Mouse (Mus musculus) MEL-GATA-1-ER (cell line): ENCODE measurements around the gene Trmt2b.
A peak's percentile ranks its signal among the peaks of the same experiment; 100 is the strongest.
"Not testable (repeated sequence)": the region's sequence is repeated elsewhere in the genome, so short reads cannot be mapped to it uniquely, and the experiment has no call there.

ENCODE experiments used
- DNase-seq: peaks from one replicate; pipeline ENCODE4 v3.0.0-alpha.2; 2012; ENCODE audit warnings: low read depth; ENCODE audit errors: extremely low read depth

The Trmt2b gene

GRCm38 (mm10) chrX:134276275-134277160 lies at the start of gene Trmt2b:
Gene Trmt2b, minus strand, starts transcription at chrX:134276984.
- peak; percentile 74 for DNase-seq

DNA sequence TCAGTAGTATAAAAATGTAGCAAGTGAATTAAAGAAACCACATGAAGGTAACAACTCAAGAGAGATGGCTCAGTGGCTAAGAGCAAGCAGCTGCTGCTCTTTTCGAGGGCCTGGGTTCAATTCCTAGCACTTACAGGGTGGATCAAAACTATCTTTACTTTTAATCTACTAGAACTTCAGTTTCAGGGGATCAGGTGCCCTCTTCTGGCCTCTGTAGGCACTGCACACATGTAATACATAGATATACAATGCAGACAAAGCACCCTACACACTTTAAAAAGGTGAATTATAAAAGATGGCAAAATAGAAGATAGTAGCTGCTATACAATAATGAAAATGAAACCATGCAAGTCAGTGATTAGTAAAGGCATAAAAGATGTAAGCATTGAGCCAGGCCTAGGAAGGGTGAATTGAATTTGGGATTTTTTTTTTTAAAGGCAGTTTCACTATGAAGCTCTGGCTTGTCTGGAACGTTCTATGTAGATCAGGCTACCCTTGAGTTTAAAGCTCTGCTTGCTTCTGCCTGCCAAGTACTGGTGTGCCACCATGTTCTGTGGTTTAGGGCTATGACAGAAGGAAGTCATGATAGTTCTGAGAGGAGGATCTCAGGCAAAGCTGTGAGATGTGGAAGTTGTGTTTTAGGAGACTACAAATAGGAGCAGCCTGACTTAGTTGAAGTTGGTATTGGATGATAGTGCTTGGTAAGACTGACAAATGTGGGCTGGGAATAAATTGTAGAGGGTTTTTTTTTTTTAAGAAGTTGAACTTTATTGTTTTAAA lies 42.6 kb upstream of the Trmt2b start:
- DNase-seq = peak; percentile 41

DNA sequence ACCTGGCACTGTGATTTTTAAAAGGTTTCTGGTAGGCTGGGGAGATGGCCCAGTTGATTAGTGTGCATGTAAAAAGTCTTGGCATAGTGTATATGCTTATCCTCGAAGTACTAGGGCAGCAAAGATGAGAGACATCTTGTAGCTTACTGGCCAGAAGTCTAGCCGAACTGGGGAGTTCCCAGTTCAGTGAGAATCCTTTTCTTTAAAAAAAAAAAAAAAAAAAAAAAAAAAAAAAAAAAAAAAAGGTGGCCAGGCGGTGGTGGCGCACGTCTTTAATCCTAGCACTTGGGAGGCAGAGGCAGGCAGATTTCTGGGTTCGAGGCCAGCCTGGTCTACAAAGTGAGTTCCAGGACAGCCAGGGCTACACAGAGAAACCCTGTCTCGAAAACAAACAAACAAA lies 34.4 kb upstream of the Trmt2b start:
- not testable (repeated sequence) for DNase-seq

- DNase-seq = peak; percentile 86
Measured at GRCm38 (mm10) chrX:134308275-134308634, 31.5 kb upstream of the Trmt2b start.

GRCm38 (mm10) chrX:134307534-134308274 lies 30.9 kb upstream of the Trmt2b start, which contains the start of gene Cenpi:
Gene Cenpi, plus strand, starts transcription at chrX:134308084.
- DNase-seq = peak; percentile 87

DNA sequence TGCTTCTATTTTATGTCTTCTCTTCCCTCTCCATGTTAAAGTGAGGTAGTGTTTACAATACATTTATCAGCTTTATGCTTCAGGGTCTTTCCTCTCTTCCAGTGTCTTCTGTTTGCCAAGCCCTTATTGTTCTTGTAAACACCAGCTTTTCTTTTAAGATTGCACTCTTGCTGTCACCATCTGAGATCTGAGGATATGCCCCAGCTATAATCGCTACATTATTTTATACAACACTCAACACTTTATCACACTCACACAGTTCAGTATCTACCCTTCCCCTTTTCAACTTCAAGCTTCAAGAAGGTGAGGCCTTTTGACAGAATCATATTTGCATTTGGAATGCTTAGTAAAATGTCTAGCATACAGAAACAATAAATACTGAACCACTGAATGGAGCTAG lies 26.5 kb upstream of the Trmt2b start:
- DNase-seq = no peak

DNA sequence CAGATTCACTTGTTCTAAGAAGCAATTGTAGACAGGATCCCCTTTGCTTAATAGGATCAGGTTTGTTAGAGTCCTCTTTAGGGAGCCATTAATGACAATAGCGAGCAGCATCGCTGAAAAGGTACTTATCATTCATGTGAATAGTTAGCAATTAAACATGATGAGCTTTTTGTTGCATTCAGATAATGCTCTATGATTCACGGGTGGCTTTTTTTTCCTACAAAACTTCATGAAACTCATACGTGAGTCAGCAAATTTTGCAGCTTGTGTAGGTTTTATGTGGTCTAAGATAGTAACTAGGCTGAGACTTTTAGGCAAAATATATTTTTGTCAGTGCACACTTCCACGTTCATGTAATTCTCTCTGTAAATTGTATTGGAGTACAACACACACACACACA lies 23.4 kb upstream of the Trmt2b start:
- peak; percentile 56 for DNase-seq

- DNase-seq = no peak
Measured at GRCm38 (mm10) chrX:134297195-134297594, 20.4 kb upstream of the Trmt2b start.

DNA sequence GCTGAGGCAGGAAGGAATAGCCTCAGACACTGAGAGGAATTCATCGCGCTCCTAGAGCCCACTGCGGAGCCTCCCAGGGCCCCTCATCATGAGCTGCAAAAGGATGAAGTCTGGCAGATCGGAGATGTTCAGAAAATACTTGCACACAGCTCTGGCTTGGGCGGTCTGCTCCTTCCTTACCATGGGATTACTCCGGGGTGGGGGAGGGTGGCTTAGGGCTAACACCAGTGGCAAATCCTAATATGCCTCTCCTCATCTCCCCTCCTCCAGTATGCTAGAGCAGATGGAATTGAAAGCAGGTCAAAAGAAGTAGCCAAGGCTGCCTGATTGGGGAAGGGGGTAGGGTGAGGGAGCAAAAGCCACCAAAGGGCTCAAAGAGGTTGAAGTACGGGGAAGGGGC lies 20.0 kb upstream of the Trmt2b start:
- no peak for DNase-seq

- DNase-seq = no peak
Measured at GRCm38 (mm10) chrX:134296301-134296700, 19.5 kb upstream of the Trmt2b start.

- no peak for DNase-seq
Measured at GRCm38 (mm10) chrX:134287305-134287704, 10.5 kb upstream of the Trmt2b start.

DNA sequence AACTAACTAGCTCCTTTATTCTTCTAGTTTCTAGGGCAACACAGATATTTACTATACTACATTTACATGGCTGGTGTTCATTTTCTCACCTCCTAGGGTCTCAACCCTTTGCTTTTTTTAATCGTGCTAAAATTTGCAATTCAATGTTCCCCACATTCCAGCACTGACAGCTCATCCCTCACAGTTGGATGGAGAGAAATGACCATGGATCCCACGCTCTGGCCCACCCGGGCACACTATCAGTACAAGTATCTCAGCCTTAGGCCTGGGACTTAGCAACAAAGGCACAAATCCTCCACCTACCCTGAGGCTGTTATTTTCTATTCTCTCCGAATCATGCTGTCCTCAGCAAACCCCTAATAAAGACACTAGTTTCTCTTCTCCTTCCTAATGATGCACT lies 9.0 kb upstream of the Trmt2b start:
- no peak for DNase-seq

- DNase-seq = no peak
Measured at GRCm38 (mm10) chrX:134285102-134285501, 8.3 kb upstream of the Trmt2b start.

- DNase-seq = no peak
Measured at GRCm38 (mm10) chrX:134280531-134280930, 3.7 kb upstream of the Trmt2b start.

DNA sequence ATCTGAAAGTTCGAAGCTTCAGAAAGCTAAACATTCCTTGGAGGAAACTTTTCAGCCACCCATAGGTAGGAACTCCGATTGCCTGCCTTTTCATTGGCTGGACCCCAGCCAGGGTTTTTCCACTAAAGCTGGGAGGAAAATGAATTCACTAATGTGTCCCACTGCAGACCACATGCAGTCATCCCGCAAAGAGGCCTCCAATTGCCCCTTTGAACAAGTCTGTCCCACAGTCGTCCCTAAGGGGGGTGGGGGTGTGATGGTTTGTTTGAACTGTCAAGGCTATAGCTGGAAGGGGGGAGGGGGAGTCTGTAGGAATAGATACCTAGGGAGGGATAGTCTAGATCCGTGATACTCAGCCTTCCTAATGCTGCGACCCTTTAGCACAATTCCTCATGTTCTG lies 1.1 kb downstream of the Trmt2b start:
- no peak for DNase-seq

DNA sequence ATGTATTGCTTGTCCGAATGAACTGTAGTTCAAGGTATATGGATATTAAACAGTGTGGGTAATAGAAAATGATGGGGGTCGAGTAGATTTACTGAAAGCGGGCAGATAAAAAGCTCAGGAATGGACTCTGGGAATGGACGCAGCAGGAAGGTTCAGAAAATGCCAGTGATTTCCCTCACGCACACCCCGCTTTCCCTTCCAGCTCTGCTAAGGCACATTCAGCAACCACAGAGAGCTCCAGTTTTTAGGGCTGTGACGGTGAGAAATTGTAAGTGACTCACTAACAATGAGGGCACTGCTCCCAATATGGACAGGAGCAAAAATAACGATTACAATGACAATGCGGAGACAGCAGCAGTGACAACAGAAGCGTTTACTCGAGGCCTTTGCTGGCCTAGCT lies 14.7 kb downstream of the Trmt2b start:
- no peak for DNase-seq

DNA sequence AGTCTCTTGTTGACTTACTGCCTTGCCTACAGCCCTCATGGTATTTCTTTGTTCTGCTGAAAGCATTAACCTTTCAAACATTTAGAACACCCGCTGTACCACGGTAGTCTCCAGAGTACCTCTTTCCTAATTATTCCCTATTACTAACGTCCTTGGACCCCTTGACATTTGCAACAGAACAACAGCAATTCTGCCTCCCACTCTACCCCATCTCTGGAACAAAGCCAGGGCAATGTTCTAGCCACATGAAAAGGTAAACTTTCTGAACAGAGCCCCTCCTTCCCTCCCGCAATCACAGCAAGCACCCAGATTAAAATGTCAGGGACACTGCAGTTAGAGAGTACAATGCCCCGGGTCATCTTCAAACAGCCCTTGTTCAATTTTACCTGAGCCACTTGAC lies 15.6 kb downstream of the Trmt2b start:
- no peak for DNase-seq

GRCm38 (mm10) chrX:134248202-134248601 lies 28.6 kb downstream of the Trmt2b start:
- no peak for DNase-seq

DNA sequence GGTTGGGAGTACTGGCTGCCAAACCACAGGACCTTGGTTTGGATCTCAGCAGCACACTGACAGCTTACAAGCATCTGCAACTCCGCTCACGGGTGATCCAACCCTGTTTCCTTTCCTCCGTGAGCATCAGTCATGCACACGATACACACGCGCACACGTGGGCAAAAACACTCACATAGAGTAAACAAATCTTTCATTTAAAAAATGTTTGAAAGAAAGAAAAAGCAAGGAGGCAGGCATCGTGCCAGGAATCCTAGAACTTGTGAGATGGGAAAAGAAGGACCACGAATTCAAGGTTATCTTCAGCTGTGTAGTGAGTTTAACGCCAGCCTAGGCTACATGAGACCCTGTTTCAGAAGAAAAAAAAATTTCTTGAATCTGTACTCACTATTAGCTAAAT lies 30.8 kb downstream of the Trmt2b start:
- DNase-seq = no peak

GRCm38 (mm10) chrX:134238266-134238665 lies 38.5 kb downstream of the Trmt2b start:
- DNase-seq = no peak

- DNase-seq = no peak
Measured at GRCm38 (mm10) chrX:134233048-134233447, 43.7 kb downstream of the Trmt2b start.

DNA sequence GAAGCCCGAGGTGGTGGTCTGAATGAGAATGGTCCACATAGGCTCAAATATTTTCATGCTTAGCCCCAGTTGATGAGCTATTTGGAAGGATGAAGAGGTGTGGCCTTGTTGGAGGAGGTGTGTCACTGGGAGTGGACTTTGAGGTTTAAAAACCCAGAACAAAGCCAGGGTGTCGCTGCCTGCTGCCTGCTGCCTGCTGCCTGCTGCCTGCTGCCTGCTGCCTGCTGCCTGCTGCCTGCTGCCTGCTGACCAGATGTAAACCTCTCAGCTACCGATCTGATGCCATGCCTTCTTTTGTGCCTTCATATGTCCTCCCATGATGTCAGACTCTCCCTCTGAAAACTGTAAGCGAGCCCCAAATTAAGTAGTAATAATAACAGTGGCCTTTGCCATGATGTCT lies 54.9 kb downstream of the Trmt2b start, which contains the start of gene Nox1:
Gene Nox1, minus strand, starts transcription at position 101 of the 400 bp plus-strand sequence.
- no peak for DNase-seq
